Mouse (Mus musculus) embryonic fibroblast, embryonic 13.5 days (primary cell): ENCODE measurements around the gene Grpel1.

Source experiments
- CTCF ChIP-seq: IDR thresholded peaks from 2 replicates; pipeline ENCODE4 v1.5.1; 2011; ENCODE audit warnings: mild to moderate bottlenecking, control low read depth, low read length, moderate library complexity, borderline replicate concordance; ENCODE audit not compliant: insufficient read depth
- POLR2A ChIP-seq: IDR thresholded peaks from 2 replicates; pipeline ENCODE4 v1.6.1; 2011; ENCODE audit warnings: low read depth, mild to moderate bottlenecking, control low read depth, low read length, moderate library complexity

- no peak for TF ChIP-seq POLR2A
- TF ChIP-seq CTCF, result no peak
Measured at GRCm38 (mm10) chr5:36477486-36477885, 12.7 kb downstream of the Grpel1 start.
